Comparison of ENCODE assay signal across 8 mouse cellular contexts in the genomic region with DNA sequence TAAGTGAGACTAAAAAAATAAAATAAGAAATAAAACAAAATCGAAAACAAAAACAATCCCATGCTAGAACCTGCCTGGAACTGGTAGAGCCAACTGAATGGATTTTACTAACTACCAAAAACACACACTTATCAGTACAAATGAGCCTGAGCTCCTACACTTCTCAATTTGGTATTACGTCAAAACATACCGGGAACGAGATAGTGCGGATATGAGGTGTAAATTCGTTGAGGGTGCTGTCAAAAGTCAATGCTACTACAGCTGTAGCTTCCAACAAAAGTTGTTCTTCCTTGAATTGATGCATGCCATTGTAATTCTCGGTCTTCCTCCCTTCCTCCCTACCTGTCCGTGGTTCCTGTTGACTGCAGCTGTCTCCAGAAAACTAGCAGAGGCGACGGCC. TPM values are rescaled to one million over a fixed set of nuclear protein-coding genes. Genes with fewer than 3 reads are reported as not detected.
A peak's percentile ranks its signal among the peaks of the same experiment; 100 is the strongest.
DNase-seq lines count a peak whose midpoint lies in the region; ATAC-seq and TF ChIP-seq lines count a peak whose summit lies in the region.

No protein-coding gene starts in this region.

- H3K4me2 ChIP-seq in lung, embryonic 15.5 days: peak overlapping the region; percentile 79
- H3K4me2 ChIP-seq in limb, embryonic 15.5 days: peak overlapping the region; percentile 70

- H3K9me3 ChIP-seq in lung, embryonic 15.5 days: no peaks in the 10 kb centered on the region
- no peaks in the 10 kb centered on the region for H3K9me3 ChIP-seq in limb, embryonic 15.5 days

- peaks cover 12% of the 10 kb centered on the region for H3K4me1 ChIP-seq in lung, embryonic 15.5 days
- peaks cover 16% of the 10 kb centered on the region for H3K4me1 ChIP-seq in limb, embryonic 15.5 days
- H3K4me1 ChIP-seq in olfactory bulb, adult 2 months (ENCODE audit: control insufficient read depth, insufficient read depth, low read length): peaks cover 6% of the 10 kb centered on the region

- peak overlapping the region; percentile 97 for H3K9ac ChIP-seq in lung, embryonic 15.5 days
- peak overlapping the region; percentile 100 for H3K9ac ChIP-seq in limb, embryonic 15.5 days

- ATAC-seq in lung, embryonic 15.5 days (ENCODE audit: borderline replicate concordance, extremely low read depth, low FRiP score, low TSS enrichment): 0 out of 2 replicates have a peak, but pooled peaks have one; percentile 40
- ATAC-seq in erythroid progenitor cell, adult 5-6 weeks (replicated peaks; ENCODE audit: low FRiP score, poor library complexity, severe bottlenecking): peak; percentile 65
- ATAC-seq in limb, embryonic 15.5 days (ENCODE audit: insufficient number of reproducible peaks, low FRiP score, low TSS enrichment, low read depth): no peak
- no peak for ATAC-seq in CD4-positive, CD25-positive, alpha-beta regulatory T cell, adult 4 months

- no peaks in the 10 kb centered on the region for H3K27me3 ChIP-seq in lung, embryonic 15.5 days
- H3K27me3 ChIP-seq in limb, embryonic 15.5 days: no peaks in the 10 kb centered on the region

- intact Hi-C loops in left cerebral cortex, postnatal 10 days (cut with DNase I): no loop called here

- WGBS in lung, embryonic 15.5 days: 8% methylated on average over 10 of the region's 10 CpGs
- WGBS in limb, embryonic 15.5 days: 9% methylated on average over 10 of the region's 10 CpGs
- WGBS in olfactory bulb, adult 2 months: 6% methylated on average over 10 of the region's 10 CpGs

- TF ChIP-seq POLR2A in olfactory bulb, adult 2 months (IDR thresholded peaks at IDR 0.05; ENCODE audit: insufficient read depth, low read depth, low read length): no peak

- H3K4me3 ChIP-seq in lung, embryonic 15.5 days: peak overlapping the region; percentile 87
- H3K4me3 ChIP-seq in limb, embryonic 15.5 days: peak overlapping the region; percentile 97
- H3K4me3 ChIP-seq in olfactory bulb, adult 2 months (ENCODE audit: insufficient read depth, low read depth, low read length): peak overlapping the region; percentile 86

- no peaks in the 10 kb centered on the region for H3K36me3 ChIP-seq in lung, embryonic 15.5 days
- H3K36me3 ChIP-seq in limb, embryonic 15.5 days: no peaks in the 10 kb centered on the region

- no peak for TF ChIP-seq CTCF in olfactory bulb, adult 2 months (IDR thresholded peaks at IDR 0.05; ENCODE audit: insufficient read depth, low read depth, low read length)

- DNase-seq in lung, postnatal 14 days: no peak
- DNase-seq in left cerebral cortex, postnatal 10 days (ENCODE audit: extremely low spot score in 1 of 2, low spot score in 2 of 2): no peak
- DNase-seq in spleen, adult 18-20 months: no peak

- H3K27ac ChIP-seq in lung, embryonic 15.5 days: 0 out of 2 replicates have a peak overlapping the region, but pooled peaks have one; percentile 93
- H3K27ac ChIP-seq in limb, embryonic 15.5 days: 0 out of 2 replicates have a peak overlapping the region, but pooled peaks have one; percentile 89
- H3K27ac ChIP-seq in olfactory bulb, adult 2 months (ENCODE audit: insufficient read depth, low read depth, low read length): no peak overlapping the region

RNA-seq across cellular contexts. Expression of gene Rad54l2, which starts 0.4 kb away (rescaled TPM):
- polyA plus RNA-seq in lung, embryonic 15.5 days (2015; fragmentation: Nextera tagmentation; extraction: Ambion mirVana): 6.6 and 7.1 TPM in 2 replicates
- 4.0 and 4.6 TPM in 2 replicates for total RNA-seq in erythroid progenitor cell, adult 5-6 weeks (2015; ENCODE audit: low replicate concordance)
- 6.5 and 8.4 TPM in 2 replicates for total RNA-seq in erythroid progenitor cell, adult 5-6 weeks (2017; ENCODE audit: low replicate concordance)
- polyA plus RNA-seq in limb, embryonic 15.5 days (2015; fragmentation: Nextera tagmentation; extraction: Ambion mirVana): 4.3 and 6.2 TPM in 2 replicates
- not detected in 2 replicates for polyA plus RNA-seq in olfactory bulb, adult 2 months (2012; ENCODE audit: insufficient read depth, insufficient read length, low replicate concordance, missing spikeins)
- 1 to 10 TPM; 2.6 to 3.5 TPM for polyA plus RNA-seq in CD4-positive, CD25-positive, alpha-beta regulatory T cell, adult 4 months (2017; shearing (Covaris generic))
- total RNA-seq in left cerebral cortex, postnatal 10 days (2021): 10 to 100 TPM; 21.7 to 21.8 TPM

RNA-seq across cellular contexts. Expression of gene Dcaf1, which starts 32.3 kb away (rescaled TPM):
- 17.4 and 18.4 TPM in 2 replicates for polyA plus RNA-seq in lung, embryonic 15.5 days (2015; fragmentation: Nextera tagmentation; extraction: Ambion mirVana)
- total RNA-seq in erythroid progenitor cell, adult 5-6 weeks (2015; ENCODE audit: low replicate concordance): 53.7 and 117 TPM in 2 replicates
- total RNA-seq in erythroid progenitor cell, adult 5-6 weeks (2017; ENCODE audit: low replicate concordance): 32.4 and 44.9 TPM in 2 replicates
- polyA plus RNA-seq in limb, embryonic 15.5 days (2015; fragmentation: Nextera tagmentation; extraction: Ambion mirVana): 16.5 and 20.9 TPM in 2 replicates
- not detected in 2 replicates for polyA plus RNA-seq in olfactory bulb, adult 2 months (2012; ENCODE audit: insufficient read depth, insufficient read length, low replicate concordance, missing spikeins)
- 10 to 100 TPM; 22.7 to 37.2 TPM for polyA plus RNA-seq in CD4-positive, CD25-positive, alpha-beta regulatory T cell, adult 4 months (2017; shearing (Covaris generic))
- total RNA-seq in left cerebral cortex, postnatal 10 days (2021): 10 to 100 TPM; 18.7 to 22.6 TPM

Comparison
In these comparisons a context has a peak if more than half of its experiments do, and no peak if none do; other contexts are left out.
1. ATAC-seq: peak in lung, embryonic 15.5 days (single experiment) and erythroid progenitor cell, adult 5-6 weeks (single experiment); none in limb, embryonic 15.5 days (single experiment) and CD4-positive, CD25-positive, alpha-beta regulatory T cell, adult 4 months (single experiment).
2. Peak in every context shown above with its lines, with median percentiles within 50 percentile points of each other: H3K4me3 ChIP-seq.